Mouse (Mus musculus) bone marrow, adult 2 months (tissue): ENCODE data around the gene Hpdl.

Source experiments
- CTCF ChIP-seq: fragments of 200-500 bp; IDR thresholded peaks from 2 replicates; pipeline ENCODE4 v1.5.1; 2011; ENCODE audit warnings: low read length, control low read depth; ENCODE audit not compliant: control insufficient read depth, insufficient read depth
- POLR2A ChIP-seq: fragments of 200-500 bp; IDR thresholded peaks from 2 replicates; pipeline ENCODE4 v1.6.1; 2011; ENCODE audit warnings: low read depth, mild to moderate bottlenecking, control low read depth, low read length, borderline replicate concordance; ENCODE audit not compliant: control insufficient read depth

- TF ChIP-seq POLR2A (no peak), CTCF (no peak)
Observed at GRCm38 (mm10) chr4:116787985-116788760, 33.3 kb downstream of the Hpdl start.
